Mouse (Mus musculus) limb, embryonic 15.5 days (tissue): ENCODE measurements around the gene Me1. TPM values are rescaled to one million over a fixed set of nuclear protein-coding genes. Genes with fewer than 3 reads are reported as not detected.

Experiments used
- ATAC-seq: fragments of 200-750 bp; cut with Nextera tagmentation; 2 replicates; pipeline ENCODE4 v1.8.0; 2017; ENCODE audit warnings: low read depth, moderate TSS enrichment; ENCODE audit not compliant: insufficient number of reproducible peaks, low FRiP score, low TSS enrichment
- H3K27ac ChIP-seq: fragments of 300-500 bp; sonication (generic); 2 replicates; pipeline ENCODE4 v1.5.1; 2015; ENCODE audit warnings: moderate library complexity, mild to moderate bottlenecking, inconsistent platforms
- H3K27me3 ChIP-seq: fragments of 300-500 bp; sonication (generic); 2 replicates; pipeline ENCODE4 v1.6.1; 2015; ENCODE audit warnings: inconsistent platforms
- H3K36me3 ChIP-seq: fragments of 300-500 bp; sonication (generic); 2 replicates; pipeline ENCODE4 v1.6.1; 2015; ENCODE audit warnings: inconsistent platforms
- H3K4me1 ChIP-seq: fragments of 300-500 bp; sonication (generic); 2 replicates; pipeline ENCODE4 v1.6.1; 2015; ENCODE audit warnings: inconsistent platforms
- H3K4me2 ChIP-seq: fragments of 300-500 bp; sonication (generic); 2 replicates; pipeline ENCODE4 v1.6.1; 2015; ENCODE audit warnings: mild to moderate bottlenecking, inconsistent platforms
- H3K4me3 ChIP-seq: fragments of 300-500 bp; sonication (generic); 2 replicates; pipeline ENCODE4 v1.5.1; 2015; ENCODE audit warnings: mild to moderate bottlenecking, inconsistent platforms
- H3K9ac ChIP-seq: fragments of 300-500 bp; sonication (generic); 2 replicates; pipeline ENCODE4 v1.6.1; 2015; ENCODE audit warnings: inconsistent platforms
- H3K9me3 ChIP-seq: fragments of 300-500 bp; sonication (generic); 2 replicates; pipeline ENCODE4 v1.6.1; 2016; ENCODE audit warnings: inconsistent platforms
- WGBS: fragments of 180-500 bp; shearing (Covaris S2); methylation state at CpG from one replicate; pipeline ENCODE4 v1.1.7; 2015; 5-methylcytosine and 5-hydroxymethylcytosine counted together
- polyA plus RNA-seq: library from polyadenylated mRNA; unstranded; fragments of >200 nt; fragmentation: Nextera tagmentation; extraction: Ambion mirVana; gene quantifications from 2 replicates; pipeline ENCODE4 v1.2.1, GENCODE M21; 2015

Me1 gene
- polyA plus RNA-seq, 1 experiment from 2014 or later = 32.4 TPM

DNA sequence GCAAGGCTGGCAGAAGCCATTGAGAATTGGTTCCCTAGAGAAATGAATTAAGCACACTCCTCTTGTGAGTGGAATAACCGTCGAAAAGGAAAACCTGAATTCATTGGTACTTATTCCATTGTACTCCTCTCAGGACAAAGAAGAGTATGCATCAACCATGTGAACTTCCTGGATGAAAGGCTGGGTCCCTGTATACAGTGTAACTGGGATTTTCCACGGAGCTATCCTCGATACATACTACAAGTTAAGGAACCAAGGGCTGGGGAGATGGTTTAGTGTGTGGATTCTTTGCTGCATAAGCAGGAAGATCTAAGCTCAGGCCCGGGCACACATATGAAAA, 30.6 kb upstream of the Me1 start:
- no peaks in the 10 kb centered on the region for H3K36me3 ChIP-seq
- 82% methylated on average over 5 of the region's 5 CpGs for WGBS
- H3K27me3 ChIP-seq = no peaks in the 10 kb centered on the region
- no peak overlapping the region for H3K27ac ChIP-seq
- no peak overlapping the region for H3K4me2 ChIP-seq
- no peak for ATAC-seq
- no peaks in the 10 kb centered on the region for H3K9me3 ChIP-seq
- 0 out of 2 replicates have a peak, but pooled peaks cover 2% of the 10 kb centered on the region for H3K4me1 ChIP-seq
- no peak overlapping the region for H3K4me3 ChIP-seq
- no peak overlapping the region for H3K9ac ChIP-seq

- Histone ChIP-seq H3K27ac (0 out of 2 replicates have a peak overlapping the region, but pooled peaks have one; percentile 33), H3K27me3 (no peaks in the 10 kb centered on the region), H3K9ac (no peak overlapping the region), H3K4me2 (no peak overlapping the region), H3K4me1 (0 out of 2 replicates have a peak, but pooled peaks cover 2% of the 10 kb centered on the region), H3K36me3 (no peaks in the 10 kb centered on the region), H3K4me3 (no peak overlapping the region), H3K9me3 (no peaks in the 10 kb centered on the region)
- no peak for ATAC-seq
- 30% methylated on average over 7 of the region's 7 CpGs for WGBS
These were observed 30.0 kb upstream of the Me1 start for GRCm38 (mm10) chr9:86725604-86726380.

DNA sequence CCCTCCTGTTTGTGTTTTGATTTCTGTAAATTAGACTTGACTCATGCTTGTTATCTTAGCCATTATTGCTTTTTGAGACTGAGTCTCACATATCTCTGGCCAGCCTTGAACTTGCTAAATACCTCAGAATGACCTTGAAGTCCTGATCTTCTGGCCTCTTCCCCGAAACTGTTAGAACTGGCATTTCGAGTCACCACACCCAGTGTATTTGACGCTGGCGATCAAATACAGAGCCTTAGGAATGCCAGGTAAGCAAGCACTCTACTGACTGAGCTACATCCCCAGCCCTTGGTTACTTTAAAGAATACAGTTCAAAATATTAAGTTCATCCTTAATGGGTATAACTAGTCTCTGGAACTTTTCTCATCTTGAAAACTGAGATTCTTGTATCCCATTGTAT, 29.3 kb upstream of the Me1 start:
- Histone ChIP-seq H3K4me1 (0 out of 2 replicates have a peak, but pooled peaks cover 2% of the 10 kb centered on the region), H3K36me3 (no peaks in the 10 kb centered on the region), H3K4me2 (no peak overlapping the region), H3K9ac (no peak overlapping the region), H3K9me3 (no peaks in the 10 kb centered on the region), H3K4me3 (no peak overlapping the region), H3K27ac (no peak overlapping the region), H3K27me3 (no peaks in the 10 kb centered on the region)
- no peak for ATAC-seq
- WGBS = 83% methylated on average over 4 of the region's 4 CpGs

DNA sequence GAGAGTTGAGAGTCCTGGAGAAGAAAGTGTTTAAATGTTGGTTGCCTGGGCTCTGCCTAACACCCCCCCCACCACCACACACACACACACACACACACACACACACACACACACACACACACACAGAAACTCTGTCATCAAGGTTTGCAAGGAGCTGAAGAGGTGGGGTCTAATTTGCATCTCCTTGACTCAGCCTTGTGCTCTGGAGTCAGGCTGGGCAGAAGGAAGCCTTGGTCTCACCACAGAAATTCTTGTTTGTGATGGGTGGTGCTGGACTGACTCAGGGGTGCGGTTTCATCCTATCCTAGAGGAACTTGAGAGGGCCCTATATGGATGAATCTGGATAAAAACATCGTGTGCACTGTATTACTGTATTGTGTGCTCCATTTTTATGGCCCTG, 25.0 kb upstream of the Me1 start:
- Histone ChIP-seq H3K4me3 (no peak overlapping the region), H3K27me3 (no peaks in the 10 kb centered on the region), H3K4me1 (0 out of 2 replicates have a peak, but pooled peaks cover 2% of the 10 kb centered on the region), H3K9me3 (no peaks in the 10 kb centered on the region), H3K9ac (no peak overlapping the region), H3K4me2 (no peak overlapping the region), H3K27ac (no peak overlapping the region), H3K36me3 (no peaks in the 10 kb centered on the region)
- no peak for ATAC-seq
- 68% methylated on average over 2 of the region's 2 CpGs for WGBS

- Histone ChIP-seq H3K27ac (no peak overlapping the region), H3K4me1 (no peaks in the 10 kb centered on the region), H3K4me3 (no peak overlapping the region), H3K9ac (no peak overlapping the region), H3K9me3 (no peaks in the 10 kb centered on the region), H3K27me3 (no peaks in the 10 kb centered on the region), H3K36me3 (no peaks in the 10 kb centered on the region), H3K4me2 (no peak overlapping the region)
- ATAC-seq = no peak
- WGBS = 83% methylated on average over 5 of the region's 5 CpGs
These were observed 24.5 kb upstream of the Me1 start for GRCm38 (mm10) chr9:86720227-86720626.

DNA sequence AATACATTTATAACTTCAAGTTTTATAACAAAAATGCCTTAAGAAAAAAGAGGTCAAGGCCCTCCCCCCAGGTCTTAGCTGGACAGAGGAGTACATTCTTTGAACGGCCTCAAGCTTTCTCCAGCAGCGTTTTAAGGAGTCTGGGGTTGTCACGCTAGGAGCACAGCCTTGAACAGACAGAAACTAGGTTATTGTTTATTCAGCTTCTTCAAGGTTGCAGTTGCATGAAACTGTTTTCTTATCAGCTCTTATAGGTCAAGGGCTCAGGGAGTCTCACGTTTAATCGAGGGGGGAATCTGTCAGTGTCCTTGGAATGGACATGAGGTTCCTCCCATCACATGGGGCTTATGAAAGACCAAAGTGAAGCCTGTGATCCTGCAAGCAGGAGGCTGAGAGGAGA, 21.4 kb upstream of the Me1 start:
- WGBS = 82% methylated on average over 5 of the region's 5 CpGs
- Histone ChIP-seq H3K4me1 (no peaks in the 10 kb centered on the region), H3K36me3 (no peaks in the 10 kb centered on the region), H3K27ac (no peak overlapping the region), H3K4me2 (no peak overlapping the region), H3K9me3 (no peaks in the 10 kb centered on the region), H3K9ac (no peak overlapping the region), H3K4me3 (no peak overlapping the region), H3K27me3 (no peaks in the 10 kb centered on the region)
- no peak for ATAC-seq

- Histone ChIP-seq H3K4me3 (no peak overlapping the region), H3K27ac (no peak overlapping the region), H3K27me3 (no peaks in the 10 kb centered on the region), H3K9me3 (no peaks in the 10 kb centered on the region), H3K9ac (no peak overlapping the region), H3K36me3 (no peaks in the 10 kb centered on the region), H3K4me1 (no peaks in the 10 kb centered on the region), H3K4me2 (no peak overlapping the region)
- WGBS = 56% methylated on average over 2 of the region's 2 CpGs
- no peak for ATAC-seq
These were observed 20.8 kb upstream of the Me1 start for GRCm38 (mm10) chr9:86716540-86716939.

DNA sequence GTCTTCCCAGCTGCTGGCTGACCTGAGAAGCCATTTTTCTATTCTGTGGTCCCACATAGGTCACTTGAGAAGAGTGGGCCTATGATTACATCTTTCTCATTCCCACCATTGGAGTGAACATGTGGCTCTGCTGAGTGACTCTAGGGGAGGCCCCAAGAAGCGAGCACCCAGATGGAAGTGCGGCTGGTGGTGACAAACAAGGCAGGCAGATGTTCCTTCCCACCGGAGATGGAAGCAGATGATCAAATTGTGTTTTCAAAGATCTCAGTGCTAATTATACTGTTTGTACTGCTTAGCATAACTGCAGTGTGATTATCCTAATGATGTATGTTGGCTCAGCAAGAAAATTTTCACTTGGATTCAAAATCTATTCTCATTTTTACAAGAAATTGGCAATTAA, 18.3 kb upstream of the Me1 start:
- Histone ChIP-seq H3K9ac (no peak overlapping the region), H3K9me3 (no peaks in the 10 kb centered on the region), H3K27me3 (no peaks in the 10 kb centered on the region), H3K4me1 (0 out of 2 replicates have a peak, but pooled peaks cover 3% of the 10 kb centered on the region), H3K36me3 (no peaks in the 10 kb centered on the region), H3K4me3 (no peak overlapping the region), H3K4me2 (no peak overlapping the region), H3K27ac (no peak overlapping the region)
- ATAC-seq = no peak
- WGBS = 84% methylated on average over 3 of the region's 3 CpGs

DNA sequence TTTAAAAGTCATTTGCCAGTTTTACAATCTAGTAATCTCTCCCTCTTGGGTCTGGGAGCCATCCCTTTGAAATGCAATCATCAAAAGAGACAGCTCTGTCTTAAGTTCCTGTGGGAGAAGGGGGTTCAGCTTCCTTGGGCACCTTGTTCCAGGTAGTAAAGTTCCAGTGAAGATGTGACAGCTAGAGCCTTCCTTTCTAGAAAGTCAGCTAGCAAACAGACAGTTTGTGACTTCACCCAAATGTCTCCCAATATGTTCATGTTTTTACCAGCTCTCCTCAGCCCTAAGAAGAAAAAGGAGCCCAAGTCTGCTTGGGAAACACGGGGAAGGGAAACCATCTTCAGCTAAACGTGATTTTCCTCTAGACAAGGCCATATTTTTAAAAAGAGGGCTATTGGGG, 16.9 kb upstream of the Me1 start:
- no peak overlapping the region for H3K4me3 ChIP-seq
- no peak overlapping the region for H3K9ac ChIP-seq
- H3K27ac ChIP-seq = no peak overlapping the region
- H3K9me3 ChIP-seq = no peaks in the 10 kb centered on the region
- H3K27me3 ChIP-seq = no peaks in the 10 kb centered on the region
- no peaks in the 10 kb centered on the region for H3K36me3 ChIP-seq
- no peak for ATAC-seq
- WGBS = 57% methylated on average over 2 of the region's 2 CpGs
- no peak overlapping the region for H3K4me2 ChIP-seq
- 0 out of 2 replicates have a peak, but pooled peaks cover 3% of the 10 kb centered on the region for H3K4me1 ChIP-seq

GRCm38 (mm10) chr9:86710091-86710634, 14.4 kb upstream of the Me1 start:
- H3K36me3 ChIP-seq = no peaks in the 10 kb centered on the region
- 74% methylated on average over 2 of the region's 2 CpGs for WGBS
- no peaks in the 10 kb centered on the region for H3K9me3 ChIP-seq
- no peaks in the 10 kb centered on the region for H3K27me3 ChIP-seq
- H3K4me1 ChIP-seq = 0 out of 2 replicates have a peak, but pooled peaks cover 3% of the 10 kb centered on the region
- H3K4me3 ChIP-seq = no peak overlapping the region
- H3K9ac ChIP-seq = no peak overlapping the region
- no peak overlapping the region for H3K27ac ChIP-seq
- no peak for ATAC-seq
- H3K4me2 ChIP-seq = no peak overlapping the region

DNA sequence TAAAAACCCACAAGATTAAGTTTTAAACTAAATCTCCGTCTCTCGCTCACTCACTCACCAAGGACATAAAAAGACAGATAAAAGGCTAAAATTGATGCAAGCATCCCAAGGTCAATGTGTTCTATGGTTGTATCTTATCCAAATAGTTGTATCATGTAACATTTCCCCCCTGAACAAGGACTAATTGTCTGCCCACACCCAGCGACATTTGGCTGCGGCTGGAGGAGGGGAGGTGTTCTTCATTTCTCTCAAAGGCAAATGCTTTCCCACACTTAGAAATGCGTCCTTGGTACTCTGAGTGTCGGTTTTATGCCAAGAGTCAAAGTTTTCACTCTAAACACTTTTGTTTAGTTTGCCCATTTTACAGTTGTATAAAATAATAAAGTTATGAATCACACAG, 13.2 kb upstream of the Me1 start:
- no peaks in the 10 kb centered on the region for H3K36me3 ChIP-seq
- H3K27ac ChIP-seq = no peak overlapping the region
- H3K4me1 ChIP-seq = 0 out of 2 replicates have a peak, but pooled peaks cover 3% of the 10 kb centered on the region
- no peak for ATAC-seq
- WGBS = 60% methylated on average over 6 of the region's 6 CpGs
- no peak overlapping the region for H3K4me3 ChIP-seq
- no peak overlapping the region for H3K9ac ChIP-seq
- H3K9me3 ChIP-seq = no peaks in the 10 kb centered on the region
- H3K4me2 ChIP-seq = no peak overlapping the region
- H3K27me3 ChIP-seq = no peaks in the 10 kb centered on the region

GRCm38 (mm10) chr9:86707431-86707830, 11.7 kb upstream of the Me1 start:
- Histone ChIP-seq H3K36me3 (no peaks in the 10 kb centered on the region), H3K9ac (no peak overlapping the region), H3K9me3 (no peaks in the 10 kb centered on the region), H3K27ac (no peak overlapping the region), H3K4me3 (no peak overlapping the region), H3K27me3 (no peaks in the 10 kb centered on the region), H3K4me1 (0 out of 2 replicates have a peak, but pooled peaks cover 3% of the 10 kb centered on the region), H3K4me2 (no peak overlapping the region)
- no peak for ATAC-seq
- 67% methylated on average over 1 of the region's 1 CpGs for WGBS
